Mouse (Mus musculus): Measurements from ENCODE around the gene Plaur.

Plaur gene

GRCm38 (mm10) chr7:24445266-24445926 is 16.9 kb upstream of the Plaur start:
- DNase-seq (ENCODE audit: low read depth): peak; percentile 67

GRCm38 (mm10) chr7:24446697-24447340 is 15.5 kb upstream of the Plaur start:
- peak; percentile 72 for DNase-seq (ENCODE audit: low read depth)

- DNase-seq (ENCODE audit: low read depth): no peak
Measured at GRCm38 (mm10) chr7:24448782-24449517, 13.3 kb upstream of the Plaur start.

- peak; percentile 64 for DNase-seq (ENCODE audit: low read depth)
Measured at GRCm38 (mm10) chr7:24450585-24451017, 11.7 kb upstream of the Plaur start.

GRCm38 (mm10) chr7:24451855-24452311 is 10.4 kb upstream of the Plaur start, which contains the start of gene Irgc1:
Gene Irgc1, minus strand, starts transcription at chr7:24452297.
- peak; percentile 71 for DNase-seq (ENCODE audit: low read depth)

GRCm38 (mm10) chr7:24454199-24454598 is 8.1 kb upstream of the Plaur start:
- no peak for DNase-seq (ENCODE audit: low read depth)

GRCm38 (mm10) chr7:24455726-24456125 is 6.6 kb upstream of the Plaur start:
- DNase-seq (ENCODE audit: low read depth): no peak

GRCm38 (mm10) chr7:24457726-24458370 is 4.4 kb upstream of the Plaur start:
- DNase-seq (ENCODE audit: low read depth): peak; percentile 95

- DNase-seq (ENCODE audit: low read depth): no peak
Measured at GRCm38 (mm10) chr7:24459440-24459839, 2.8 kb upstream of the Plaur start.

GRCm38 (mm10) chr7:24459843-24460242 is 2.4 kb upstream of the Plaur start:
- DNase-seq (ENCODE audit: low read depth): no peak

- DNase-seq (ENCODE audit: low read depth): peak; percentile 52
Measured at GRCm38 (mm10) chr7:24461376-24462051, 770 bp upstream of the Plaur start.

GRCm38 (mm10) chr7:24466835-24467234 is 4.6 kb downstream of the Plaur start:
- no peak for DNase-seq (ENCODE audit: low read depth)

GRCm38 (mm10) chr7:24467886-24468285 is 5.6 kb downstream of the Plaur start:
- peak; percentile 88 for DNase-seq (ENCODE audit: low read depth)

GRCm38 (mm10) chr7:24469126-24469525 is 6.8 kb downstream of the Plaur start:
- DNase-seq (ENCODE audit: low read depth): peak; percentile 77

GRCm38 (mm10) chr7:24470356-24470755 is 8.1 kb downstream of the Plaur start:
- DNase-seq (ENCODE audit: low read depth): peak; percentile 11

GRCm38 (mm10) chr7:24472442-24472841 is 10.2 kb downstream of the Plaur start:
- peak; percentile 41 for DNase-seq (ENCODE audit: low read depth)

GRCm38 (mm10) chr7:24472937-24473336 is 10.7 kb downstream of the Plaur start:
- peak; percentile 74 for DNase-seq (ENCODE audit: low read depth)

- peak; percentile 87 for DNase-seq (ENCODE audit: low read depth)
Measured at GRCm38 (mm10) chr7:24473913-24474529, 11.7 kb downstream of the Plaur start.

- no peak for DNase-seq (ENCODE audit: low read depth)
Measured at GRCm38 (mm10) chr7:24474811-24475506, 12.7 kb downstream of the Plaur start.

GRCm38 (mm10) chr7:24476338-24476737 is 14.1 kb downstream of the Plaur start:
- DNase-seq (ENCODE audit: low read depth): no peak

GRCm38 (mm10) chr7:24476856-24477255 is 14.6 kb downstream of the Plaur start:
- DNase-seq (ENCODE audit: low read depth): no peak
